Mouse (Mus musculus) limb, embryonic 12.5 days (tissue): ENCODE data around the gene Ptprk. TPM values are rescaled to one million over a fixed set of nuclear protein-coding genes. Genes with fewer than 3 reads are reported as not detected.

Experiments
- ATAC-seq: fragments of 200-750 bp; cut with Nextera tagmentation; 2 replicates; pipeline ENCODE4 v1.8.0; 2017; ENCODE audit warnings: low read depth, moderate TSS enrichment; ENCODE audit not compliant: insufficient number of reproducible peaks, insufficient read depth, low FRiP score, low TSS enrichment
- H3K27ac ChIP-seq: fragments of 300-500 bp; sonication (generic); 2 replicates; pipeline ENCODE4 v1.5.1; 2016; ENCODE audit warnings: mild to moderate bottlenecking, moderate library complexity
- H3K27me3 ChIP-seq: fragments of 300-500 bp; sonication (generic); 2 replicates; pipeline ENCODE4 v1.6.1; 2016; ENCODE audit warnings: mild to moderate bottlenecking, moderate library complexity
- H3K36me3 ChIP-seq: fragments of 300-500 bp; sonication (generic); 2 replicates; pipeline ENCODE4 v1.6.1; 2016; ENCODE audit warnings: mild to moderate bottlenecking, moderate library complexity
- H3K4me1 ChIP-seq: fragments of 300-500 bp; sonication (generic); replicated peaks from 2 replicates; pipeline ENCODE4 v1.6.1; 2016
- H3K4me2 ChIP-seq: fragments of 300-500 bp; sonication (generic); 2 replicates; pipeline ENCODE4 v1.6.1; 2016; ENCODE audit warnings: mild to moderate bottlenecking, moderate library complexity
- H3K4me3 ChIP-seq: fragments of 300-500 bp; sonication (generic); replicated peaks from 2 replicates; pipeline ENCODE4 v1.5.1; 2016; ENCODE audit warnings: mild to moderate bottlenecking
- H3K9ac ChIP-seq: fragments of 300-500 bp; sonication (generic); replicated peaks from 2 replicates; pipeline ENCODE4 v1.6.1; 2016; ENCODE audit warnings: mild to moderate bottlenecking, moderate library complexity
- H3K9me3 ChIP-seq: fragments of 300-500 bp; sonication (generic); 2 replicates; pipeline ENCODE4 v1.6.1; 2016; ENCODE audit warnings: mild to moderate bottlenecking, moderate library complexity
- WGBS: fragments of 180-500 bp; shearing (Covaris S2); methylation state at CpG from one replicate; pipeline ENCODE4 v1.1.7; 2016; 5-methylcytosine and 5-hydroxymethylcytosine counted together
- polyA plus RNA-seq: library from polyadenylated mRNA; unstranded; fragments of >200 nt; fragmentation: Nextera tagmentation; extraction: Ambion mirVana; gene quantifications from 2 replicates; pipeline ENCODE4 v1.2.1, GENCODE M21; 2016

Ptprk gene
- polyA plus RNA-seq, 1 experiment from 2014 or later: 44.8 TPM

GRCm38 (mm10) chr10:28303856-28304255 is 229.2 kb downstream of the Ptprk start:
- Histone ChIP-seq H3K4me2 (no peak overlapping the region), H3K9me3 (no peaks in the 10 kb centered on the region), H3K27me3 (no peaks in the 10 kb centered on the region), H3K4me3 (no peak overlapping the region), H3K36me3 (no peaks in the 10 kb centered on the region), H3K9ac (no peak overlapping the region), H3K4me1 (no peaks in the 10 kb centered on the region), H3K27ac (no peak overlapping the region)
- no peak for ATAC-seq

GRCm38 (mm10) chr10:28304292-28304875 is 229.8 kb downstream of the Ptprk start:
- Histone ChIP-seq H3K36me3 (no peaks in the 10 kb centered on the region), H3K27me3 (no peaks in the 10 kb centered on the region), H3K4me2 (no peak overlapping the region), H3K4me3 (no peak overlapping the region), H3K9ac (no peak overlapping the region), H3K27ac (no peak overlapping the region), H3K9me3 (no peaks in the 10 kb centered on the region), H3K4me1 (no peaks in the 10 kb centered on the region)
- WGBS: 56% methylated on average over 4 of the region's 4 CpGs
- no peak for ATAC-seq

DNA sequence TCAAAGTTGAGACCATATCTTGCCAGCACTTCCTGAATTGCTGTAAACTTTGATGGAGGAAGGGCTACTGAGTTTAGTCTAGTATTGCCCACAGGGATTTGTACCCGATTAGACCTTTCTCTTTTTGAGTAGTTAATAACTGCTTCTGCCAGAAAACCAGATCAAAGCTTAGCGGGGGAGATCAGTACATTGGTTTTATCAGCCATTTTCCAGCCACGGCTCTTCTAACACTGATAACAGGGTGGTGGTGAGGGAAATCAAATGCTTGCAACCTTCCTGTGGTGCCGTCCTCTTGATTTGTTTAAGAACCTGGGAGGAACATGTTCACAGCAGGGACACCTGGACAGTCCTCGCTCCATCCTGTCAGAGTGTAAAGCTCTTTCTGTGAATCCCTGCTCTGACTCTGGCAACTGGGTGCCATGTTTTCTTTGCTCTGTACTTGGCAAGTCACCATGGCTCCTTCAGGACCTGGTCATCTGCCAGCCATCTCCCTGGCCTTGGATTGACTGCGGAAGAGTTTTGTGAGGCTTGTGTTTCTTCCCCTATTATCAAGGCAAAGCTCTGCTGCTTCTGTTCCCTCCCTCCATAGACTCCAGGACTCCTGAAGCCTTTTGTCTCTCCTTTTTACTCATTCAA is 231.9 kb downstream of the Ptprk start:
- Histone ChIP-seq H3K36me3 (no peaks in the 10 kb centered on the region), H3K27ac (no peak overlapping the region), H3K4me2 (no peak overlapping the region), H3K9ac (no peak overlapping the region), H3K4me3 (no peak overlapping the region), H3K4me1 (0 out of 2 replicates have a peak, but pooled peaks cover 4% of the 10 kb centered on the region), H3K27me3 (no peaks in the 10 kb centered on the region), H3K9me3 (no peaks in the 10 kb centered on the region)
- ATAC-seq: no peak
- WGBS: 55% methylated on average over 6 of the region's 6 CpGs

GRCm38 (mm10) chr10:28311369-28311768 is 236.7 kb downstream of the Ptprk start:
- H3K4me3 ChIP-seq: no peak overlapping the region
- no peak overlapping the region for H3K9ac ChIP-seq
- ATAC-seq: no peak; the same call in 1 of the 2 replicates
- no peak overlapping the region for H3K27ac ChIP-seq
- no peak overlapping the region for H3K4me2 ChIP-seq
- no peaks in the 10 kb centered on the region for H3K9me3 ChIP-seq
- no peaks in the 10 kb centered on the region for H3K27me3 ChIP-seq
- 0 out of 2 replicates have a peak, but pooled peaks cover 5% of the 10 kb centered on the region for H3K4me1 ChIP-seq
- H3K36me3 ChIP-seq: no peaks in the 10 kb centered on the region
- WGBS: 12% methylated on average over 1 of the region's 1 CpGs

DNA sequence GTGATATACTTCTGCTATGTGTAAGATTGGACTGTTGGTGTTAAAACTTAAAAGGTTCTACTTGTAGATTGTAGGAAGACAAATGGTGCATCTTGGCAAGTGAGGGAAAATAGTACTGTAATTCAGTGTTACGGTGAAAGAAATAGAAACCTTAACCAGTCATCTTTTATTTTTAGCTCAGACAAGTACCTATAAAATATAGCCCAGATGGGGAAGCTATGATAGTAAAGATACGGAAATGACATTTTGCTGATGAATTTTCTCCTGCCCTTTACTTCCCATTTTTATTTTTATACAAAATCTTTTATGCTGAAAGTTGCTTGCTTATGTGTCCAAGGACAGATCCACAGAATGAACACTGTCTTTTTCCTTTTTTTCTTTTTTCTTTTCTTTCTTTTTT is 248.4 kb downstream of the Ptprk start:
- Histone ChIP-seq H3K27ac (no peak overlapping the region), H3K36me3 (no peaks in the 10 kb centered on the region), H3K9ac (no peak overlapping the region), H3K4me1 (no peaks in the 10 kb centered on the region), H3K4me3 (no peak overlapping the region), H3K9me3 (no peaks in the 10 kb centered on the region), H3K4me2 (no peak overlapping the region), H3K27me3 (no peaks in the 10 kb centered on the region)
- 89% methylated on average over 2 of the region's 2 CpGs for WGBS
- ATAC-seq: no peak

DNA sequence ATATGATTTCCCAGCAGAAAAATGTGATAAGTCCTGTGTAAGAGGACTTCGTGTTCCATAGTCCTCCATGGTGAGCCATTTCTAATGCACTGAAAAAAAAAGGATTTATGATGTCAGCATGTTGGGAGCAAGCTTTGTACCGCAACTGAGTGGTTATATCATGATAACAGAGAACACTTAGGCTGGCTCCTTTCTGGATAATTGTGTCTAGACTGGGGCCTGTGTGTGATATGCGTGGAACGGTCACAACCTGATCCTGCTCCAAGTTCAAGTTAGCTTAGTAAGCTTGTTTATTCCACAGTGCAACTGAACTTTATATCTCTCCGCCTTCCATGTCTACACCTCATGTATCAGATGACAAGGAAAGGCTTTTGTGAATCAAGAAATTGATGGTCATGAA is 260.6 kb downstream of the Ptprk start:
- Histone ChIP-seq H3K36me3 (no peaks in the 10 kb centered on the region; the same call in 1 of the 2 replicates), H3K4me3 (no peak overlapping the region), H3K27ac (no peak overlapping the region), H3K4me1 (no peaks in the 10 kb centered on the region), H3K27me3 (no peaks in the 10 kb centered on the region), H3K9ac (no peak overlapping the region), H3K9me3 (no peaks in the 10 kb centered on the region), H3K4me2 (no peak overlapping the region)
- 89% methylated on average over 5 of the region's 5 CpGs for WGBS
- no peak for ATAC-seq

DNA sequence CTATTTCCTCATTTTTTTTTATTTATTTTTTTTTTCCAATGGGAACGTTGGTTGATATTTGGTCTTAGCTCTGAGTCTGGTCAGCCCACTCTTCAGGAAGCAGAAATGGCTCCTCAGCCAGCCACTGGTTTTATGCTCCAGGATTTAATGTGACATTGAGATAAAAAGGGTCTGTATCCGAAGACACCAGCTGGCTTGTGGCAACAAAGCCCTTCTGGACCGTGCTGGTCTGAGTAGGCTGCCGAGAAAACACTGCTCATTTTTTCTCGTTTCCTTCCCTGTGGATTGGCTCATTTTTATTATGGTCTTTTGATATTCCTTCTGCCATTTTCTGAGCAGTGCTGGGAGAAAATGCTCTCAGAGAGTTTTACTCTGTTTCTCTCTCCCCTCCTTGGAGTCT is 263.9 kb downstream of the Ptprk start:
- Histone ChIP-seq H3K27me3 (no peaks in the 10 kb centered on the region), H3K27ac (no peak overlapping the region), H3K4me2 (no peak overlapping the region), H3K36me3 (no peaks in the 10 kb centered on the region; the same call in 1 of the 2 replicates), H3K4me3 (no peak overlapping the region), H3K9me3 (no peaks in the 10 kb centered on the region), H3K4me1 (no peaks in the 10 kb centered on the region), H3K9ac (no peak overlapping the region)
- WGBS: 56% methylated on average over 5 of the region's 5 CpGs
- no peak for ATAC-seq

DNA sequence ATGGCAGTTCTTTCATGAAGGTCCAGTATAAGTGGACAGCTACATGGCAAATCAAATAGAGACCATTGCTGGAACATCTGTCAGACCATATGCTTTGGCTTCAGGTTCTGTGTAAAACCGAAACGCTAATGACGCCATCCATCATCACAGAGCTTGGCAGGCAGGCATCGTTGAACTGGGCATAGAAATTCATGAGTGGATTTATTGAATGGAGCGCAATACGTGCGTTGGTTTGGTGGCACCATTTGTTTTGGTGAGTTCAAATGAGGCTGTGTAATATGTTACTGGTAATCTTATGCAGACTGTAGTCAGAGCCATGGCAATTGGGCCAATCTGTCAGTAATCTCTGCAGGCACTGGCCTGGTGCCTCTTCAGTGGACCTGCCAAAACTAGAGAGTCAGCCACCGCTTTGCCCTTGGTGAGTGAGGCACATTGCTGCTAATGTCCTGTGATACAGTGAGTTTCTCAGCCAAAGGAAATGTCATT is 270.6 kb downstream of the Ptprk start:
- no peak for ATAC-seq

GRCm38 (mm10) chr10:28365291-28365690 is 290.7 kb downstream of the Ptprk start:
- Histone ChIP-seq H3K9ac (no peak overlapping the region), H3K9me3 (no peaks in the 10 kb centered on the region), H3K27ac (no peak overlapping the region), H3K4me1 (peaks cover 6% of the 10 kb centered on the region), H3K27me3 (no peaks in the 10 kb centered on the region), H3K4me3 (no peak overlapping the region), H3K36me3 (no peaks in the 10 kb centered on the region), H3K4me2 (no peak overlapping the region)
- ATAC-seq: no peak
- 71% methylated on average over 6 of the region's 6 CpGs for WGBS

More for the DNA sequence above, 270.6 kb downstream of the Ptprk start:
- Histone ChIP-seq H3K9me3 (no peaks in the 10 kb centered on the region), H3K4me3 (no peak overlapping the region), H3K4me1 (no peaks in the 10 kb centered on the region), H3K27ac (no peak overlapping the region), H3K4me2 (no peak overlapping the region), H3K9ac (no peak overlapping the region), H3K27me3 (no peaks in the 10 kb centered on the region), H3K36me3 (no peaks in the 10 kb centered on the region)
- WGBS: 84% methylated on average over 8 of the region's 8 CpGs

- Histone ChIP-seq H3K36me3 (no peaks in the 10 kb centered on the region), H3K9me3 (no peaks in the 10 kb centered on the region), H3K27ac (no peak overlapping the region), H3K4me2 (no peak overlapping the region), H3K27me3 (no peaks in the 10 kb centered on the region), H3K9ac (no peak overlapping the region), H3K4me3 (no peak overlapping the region), H3K4me1 (peaks cover 6% of the 10 kb centered on the region)
- no peak for ATAC-seq
- 69% methylated on average over 5 of the region's 5 CpGs for WGBS
Measured at GRCm38 (mm10) chr10:28366065-28366677, 291.6 kb downstream of the Ptprk start.

GRCm38 (mm10) chr10:28369808-28370207 is 295.2 kb downstream of the Ptprk start:
- ATAC-seq: 0 out of 2 replicates have a peak, but pooled peaks have one; percentile 63
- Histone ChIP-seq H3K4me2 (no peak overlapping the region), H3K4me3 (no peak overlapping the region), H3K4me1 (peaks cover 6% of the 10 kb centered on the region), H3K27me3 (no peaks in the 10 kb centered on the region), H3K9me3 (no peaks in the 10 kb centered on the region), H3K27ac (no peak overlapping the region), H3K36me3 (no peaks in the 10 kb centered on the region), H3K9ac (no peak overlapping the region)
- 13% methylated on average over 2 of the region's 2 CpGs for WGBS
